Mouse (Mus musculus) embryonic fibroblast, embryonic 13.5 days (primary cell): ENCODE results near the gene Auts2. TPM values are rescaled to one million over a fixed set of nuclear protein-coding genes. Genes with fewer than 3 reads are reported as not detected.

ENCODE experiments used
- H3K27ac ChIP-seq: 2 replicates; pipeline ENCODE4 v1.5.1; 2012; ENCODE audit warnings: low read length, control low read depth, inconsistent platforms; ENCODE audit not compliant: insufficient read depth
- H3K4me1 ChIP-seq: 2 replicates; pipeline ENCODE4 v1.6.1; 2011; ENCODE audit warnings: low read length; ENCODE audit not compliant: control insufficient read depth, insufficient read depth
- H3K4me3 ChIP-seq: 2 replicates; pipeline ENCODE4 v1.5.1; 2011; ENCODE audit warnings: mild to moderate bottlenecking, control low read depth, low read length; ENCODE audit not compliant: insufficient read depth
- CTCF ChIP-seq: IDR thresholded peaks from 2 replicates; pipeline ENCODE4 v1.5.1; 2011; ENCODE audit warnings: mild to moderate bottlenecking, control low read depth, low read length, moderate library complexity, borderline replicate concordance; ENCODE audit not compliant: insufficient read depth
- POLR2A ChIP-seq: IDR thresholded peaks from 2 replicates; pipeline ENCODE4 v1.6.1; 2011; ENCODE audit warnings: low read depth, mild to moderate bottlenecking, control low read depth, low read length, moderate library complexity
- polyA plus RNA-seq: library from polyadenylated mRNA; stranded (reverse); fragments of >200 nt; gene quantifications from 2 replicates; pipeline ENCODE4 v1.2.4, GENCODE M21; 2011; ENCODE audit warnings: low read depth; ENCODE audit not compliant: missing spikeins, insufficient read length

Auts2 gene
- polyA plus RNA-seq, 1 experiment = 26.0 TPM

GRCm38 (mm10) chr5:131711474-131712129 is 831.5 kb downstream of the Auts2 start:
- Histone ChIP-seq H3K27ac (no peak overlapping the region), H3K4me3 (no peak overlapping the region), H3K4me1 (no peaks in the 10 kb centered on the region; the same call in 1 of the 2 replicates)
- TF ChIP-seq CTCF (no peak), POLR2A (no peak)

- no peak overlapping the region for H3K4me3 ChIP-seq
- TF ChIP-seq POLR2A (no peak), CTCF (no peak)
- no peak overlapping the region for H3K27ac ChIP-seq
- H3K4me1 ChIP-seq = no peaks in the 10 kb centered on the region; the same call in 1 of the 2 replicates
These were observed 832.2 kb downstream of the Auts2 start for GRCm38 (mm10) chr5:131710735-131711473.

- TF ChIP-seq POLR2A (no peak), CTCF (no peak)
- H3K27ac ChIP-seq = no peak overlapping the region
- H3K4me1 ChIP-seq = no peaks in the 10 kb centered on the region; the same call in 1 of the 2 replicates
- no peak overlapping the region for H3K4me3 ChIP-seq
These were observed 835.7 kb downstream of the Auts2 start for GRCm38 (mm10) chr5:131707471-131707870.

- Histone ChIP-seq H3K27ac (no peak overlapping the region), H3K4me3 (no peak overlapping the region), H3K4me1 (no peaks in the 10 kb centered on the region)
- TF ChIP-seq CTCF (no peak), POLR2A (no peak)
These were observed 839.4 kb downstream of the Auts2 start for GRCm38 (mm10) chr5:131703729-131704128.

- H3K27ac ChIP-seq = no peak overlapping the region
- TF ChIP-seq POLR2A (no peak), CTCF (no peak)
- no peak overlapping the region for H3K4me3 ChIP-seq
- no peaks in the 10 kb centered on the region for H3K4me1 ChIP-seq
These were observed 840.2 kb downstream of the Auts2 start for GRCm38 (mm10) chr5:131702840-131703392.

- TF ChIP-seq CTCF (no peak), POLR2A (no peak)
- Histone ChIP-seq H3K4me3 (no peak overlapping the region), H3K4me1 (no peaks in the 10 kb centered on the region), H3K27ac (no peak overlapping the region)
These were observed 844.2 kb downstream of the Auts2 start for GRCm38 (mm10) chr5:131698900-131699299.

GRCm38 (mm10) chr5:131690781-131691180 is 852.4 kb downstream of the Auts2 start:
- no peak overlapping the region for H3K27ac ChIP-seq
- H3K4me1 ChIP-seq = no peaks in the 10 kb centered on the region
- TF ChIP-seq POLR2A = no peak
- TF ChIP-seq CTCF = no peak
- H3K4me3 ChIP-seq = no peak overlapping the region

GRCm38 (mm10) chr5:131686956-131687618 is 856.1 kb downstream of the Auts2 start:
- Histone ChIP-seq H3K27ac (no peak overlapping the region), H3K4me3 (no peak overlapping the region), H3K4me1 (no peaks in the 10 kb centered on the region)
- TF ChIP-seq POLR2A (no peak), CTCF (no peak)

GRCm38 (mm10) chr5:131680127-131680845 is 862.9 kb downstream of the Auts2 start:
- Histone ChIP-seq H3K27ac (no peak overlapping the region), H3K4me3 (no peak overlapping the region), H3K4me1 (no peaks in the 10 kb centered on the region)
- TF ChIP-seq POLR2A (no peak), CTCF (no peak)

GRCm38 (mm10) chr5:131679523-131679922 is 863.6 kb downstream of the Auts2 start:
- Histone ChIP-seq H3K4me3 (no peak overlapping the region), H3K4me1 (no peaks in the 10 kb centered on the region), H3K27ac (no peak overlapping the region)
- TF ChIP-seq CTCF (no peak), POLR2A (no peak)
